Mouse (Mus musculus): Measurements from ENCODE around the gene Thumpd1. TPM values are rescaled to one million over a fixed set of nuclear protein-coding genes. Genes with fewer than 3 reads are reported as not detected.

Gene Thumpd1
- polyA plus RNA-seq (2012; rRNA removed) = 10.8 and 11.2 TPM in 2 replicates

DNA sequence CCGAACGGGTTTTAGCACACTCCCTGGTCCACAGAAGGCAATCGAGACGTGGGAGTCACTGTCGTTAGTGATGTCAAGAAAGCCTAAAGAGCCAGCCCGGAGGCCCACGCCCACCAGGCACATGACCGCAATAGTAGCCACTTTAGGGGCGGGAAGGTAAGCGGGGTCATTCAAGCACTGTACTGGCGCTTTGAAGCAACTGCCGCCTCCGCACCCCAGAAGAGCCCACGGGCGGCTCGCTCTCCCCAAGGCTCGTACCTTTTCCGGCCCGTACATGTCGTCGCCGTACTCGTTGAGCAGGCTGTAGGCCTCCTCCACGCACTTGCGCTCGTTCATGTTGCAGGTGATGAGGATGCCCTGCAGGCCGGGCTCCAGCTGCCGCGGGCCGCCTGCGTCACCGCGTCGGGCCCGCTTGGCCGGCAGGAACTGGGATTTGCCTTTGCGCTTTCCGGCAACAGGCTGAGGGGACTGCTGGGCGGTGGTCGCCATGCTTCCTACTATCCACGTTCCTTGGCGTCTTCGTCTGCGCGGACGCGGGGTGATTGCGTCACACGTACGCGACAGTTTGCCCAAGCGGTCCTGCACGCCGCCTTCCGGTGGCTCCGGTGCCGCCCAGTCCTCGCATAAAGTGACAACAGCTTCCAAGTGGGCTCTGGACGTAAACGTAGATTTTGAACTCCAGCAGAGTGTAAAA lies at the start of gene Thumpd1:
TSS of gene Thumpd1 (minus strand) at position 546 of the 694 bp plus-strand sequence.

DNA sequence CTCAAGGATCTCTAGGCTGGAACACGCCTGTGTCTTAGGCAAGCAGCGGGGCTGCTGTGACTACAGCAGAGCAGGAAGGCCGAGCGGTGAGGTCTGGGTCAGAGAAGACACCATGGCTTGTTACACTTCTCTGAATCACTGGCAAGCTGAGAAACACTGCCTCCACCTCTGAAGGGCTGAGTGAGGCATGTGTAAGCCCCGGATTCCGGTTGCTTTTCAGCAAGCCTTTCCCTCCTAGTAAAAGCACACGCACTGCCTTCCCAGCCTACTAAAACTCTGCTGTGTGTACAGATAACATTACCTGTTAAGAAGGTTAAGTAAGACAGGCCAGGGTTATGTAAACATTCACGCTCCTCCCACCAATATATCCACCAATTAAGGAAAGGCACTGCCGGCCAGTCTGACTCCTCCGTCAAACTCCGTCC lies 39.9 kb upstream of the Thumpd1 start, which contains the start of gene Acsm3:
TSS of gene Acsm3 (plus strand) at position 397 of the 425 bp plus-strand sequence.

DNA sequence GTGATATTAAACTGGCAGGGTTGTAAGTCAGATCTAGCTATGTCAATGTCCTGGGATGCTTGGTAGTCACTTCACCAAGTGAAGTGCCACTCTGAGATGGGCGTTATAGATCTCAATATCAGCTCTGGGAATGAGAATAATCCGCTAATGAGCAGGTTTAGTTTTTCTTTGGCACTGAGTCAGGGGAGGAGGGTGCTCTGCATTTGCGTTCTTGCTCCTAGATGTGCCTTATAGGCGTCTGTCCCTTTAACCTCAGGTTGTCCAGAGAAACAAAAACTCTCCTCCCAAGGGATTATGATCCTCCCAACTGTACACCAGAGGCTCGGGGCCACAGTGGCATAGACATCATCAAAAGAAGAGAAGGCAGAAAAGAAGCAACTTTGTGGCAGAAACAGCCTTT lies 30.9 kb downstream of the Thumpd1 start, which contains the start of gene Acsm4:
TSS of gene Acsm4 (plus strand) at position 301 of the 400 bp plus-strand sequence.

Other genes with a start within 250 kb of the Thumpd1 start
- gene Umod, start 241.5 kb downstream of the Thumpd1 start, polyA plus RNA-seq (2012; rRNA removed) = 0.01 TPM in 1 of 2 replicates, not detected in the other
- 0.65 and 0.96 TPM in 2 replicates for gene Acsm5, start 201.3 kb downstream of the Thumpd1 start, polyA plus RNA-seq (2012; rRNA removed)
- 0.08 and 0.17 TPM in 2 replicates for gene Pdilt, start 197.3 kb downstream of the Thumpd1 start, polyA plus RNA-seq (2012; rRNA removed)
- 0.02 TPM in 1 of 2 replicates, not detected in the other for gene Acsm2, start 166.5 kb downstream of the Thumpd1 start, polyA plus RNA-seq (2012; rRNA removed)
- gene Acsm1, start 113.8 kb downstream of the Thumpd1 start, polyA plus RNA-seq (2012; rRNA removed) = 87.3 and 97.2 TPM in 2 replicates
- gene Acsm4, start 30.8 kb downstream of the Thumpd1 start, polyA plus RNA-seq (2012; rRNA removed) = not detected in 2 replicates
- gene Acsm3, start 40.1 kb upstream of the Thumpd1 start, polyA plus RNA-seq (2012; rRNA removed) = 28.0 and 37.2 TPM in 2 replicates
- 11.1 and 15.1 TPM in 2 replicates for gene Rexo5, start 73.2 kb upstream of the Thumpd1 start, polyA plus RNA-seq (2012; rRNA removed)
- gene Eri2, start 73.3 kb upstream of the Thumpd1 start, polyA plus RNA-seq (2012; rRNA removed) = 3.5 and 3.8 TPM in 2 replicates
- gene Lyrm1, start 175.1 kb upstream of the Thumpd1 start, polyA plus RNA-seq (2012; rRNA removed) = 2.3 and 2.5 TPM in 2 replicates
- 2.8 and 2.9 TPM in 2 replicates for gene Dcun1d3, start 175.5 kb upstream of the Thumpd1 start, polyA plus RNA-seq (2012; rRNA removed)

Data from liver, embryonic 18 days (tissue).